Mouse (Mus musculus) hindbrain, embryonic 11.5 days (tissue): ENCODE data around the gene Pygb. TPM values are rescaled to one million over a fixed set of nuclear protein-coding genes. Genes with fewer than 3 reads are reported as not detected.

Source experiments
- ATAC-seq: fragments of 200-750 bp; cut with Nextera tagmentation; 2 replicates; pipeline ENCODE4 v1.8.0; 2017; ENCODE audit warnings: mild to moderate bottlenecking, moderate TSS enrichment, moderate library complexity; ENCODE audit not compliant: low FRiP score
- DNase-seq: peaks from one replicate; pipeline ENCODE4 v3.0.0-alpha.2; 2015; ENCODE audit warnings: low spot score
- H3K27ac ChIP-seq: fragments of 300-500 bp; sonication (generic); 2 replicates; pipeline ENCODE4 v1.5.1; 2014; ENCODE audit warnings: mild to moderate bottlenecking, low read depth, low read length
- H3K27me3 ChIP-seq: fragments of 300-500 bp; sonication (generic); 2 replicates; pipeline ENCODE4 v1.6.1; 2014; ENCODE audit warnings: mild to moderate bottlenecking, low read length, moderate library complexity, mixed read lengths; ENCODE audit not compliant: control insufficient read depth, insufficient read depth
- H3K36me3 ChIP-seq: fragments of 300-500 bp; sonication (generic); 2 replicates; pipeline ENCODE4 v1.6.1; 2014; ENCODE audit warnings: mild to moderate bottlenecking, low read length, moderate library complexity, mixed read lengths; ENCODE audit not compliant: control insufficient read depth, insufficient read depth
- H3K4me1 ChIP-seq: fragments of 300-500 bp; sonication (generic); replicated peaks from 2 replicates; pipeline ENCODE4 v1.6.1; 2014; ENCODE audit warnings: low read length, mixed read lengths; ENCODE audit not compliant: control insufficient read depth, insufficient read depth
- H3K4me2 ChIP-seq: fragments of 300-500 bp; sonication (generic); replicated peaks from 2 replicates; pipeline ENCODE4 v1.6.1; 2014; ENCODE audit warnings: mild to moderate bottlenecking, low read depth, low read length
- H3K4me3 ChIP-seq: fragments of 300-500 bp; sonication (generic); 2 replicates; pipeline ENCODE4 v1.5.1; 2014; ENCODE audit warnings: low read depth, low read length
- H3K9ac ChIP-seq: fragments of 300-500 bp; sonication (generic); 2 replicates; pipeline ENCODE4 v1.6.1; 2014; ENCODE audit warnings: low read depth, low read length
- H3K9me3 ChIP-seq: fragments of 300-500 bp; sonication (generic); 2 replicates; pipeline ENCODE4 v1.6.1; 2016; ENCODE audit warnings: low read length; ENCODE audit not compliant: control insufficient read depth
- WGBS: fragments of 180-500 bp; shearing (Covaris S2); extraction: QIAGEN DNeasy Blood & Tissue Kit; methylation state at CpG from one replicate; pipeline ENCODE4 v1.1.7; 2014; 5-methylcytosine and 5-hydroxymethylcytosine counted together
- polyA plus RNA-seq: library from polyadenylated mRNA; unstranded; fragments of >200 nt; fragmentation: Nextera tagmentation; extraction: Ambion mirVana; gene quantifications from 2 replicates; pipeline ENCODE4 v1.2.1, GENCODE M21; 2014

Pygb gene
- polyA plus RNA-seq, 1 experiment from 2014 or later = 29.8 TPM

DNA sequence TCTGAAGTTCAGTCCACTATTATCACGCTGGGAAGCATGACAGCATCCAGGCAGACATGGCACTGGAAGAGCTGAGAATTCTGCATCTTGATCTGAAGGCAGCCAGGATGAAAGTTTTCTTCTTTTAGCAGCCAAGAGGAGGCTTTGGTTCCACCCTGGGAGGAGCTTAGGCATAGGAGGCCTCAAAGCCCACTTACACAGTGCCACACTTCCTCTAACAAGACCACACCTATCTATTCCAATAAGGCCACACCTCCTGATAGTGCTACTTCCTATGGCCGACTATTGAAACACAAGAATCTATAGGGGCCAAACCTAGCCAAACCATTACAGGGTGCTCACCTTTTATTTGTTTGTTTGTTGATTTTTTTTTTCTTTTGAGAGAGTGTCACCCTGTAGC is 3.7 kb upstream of the Pygb start:
- H3K4me1 ChIP-seq = no peaks in the 10 kb centered on the region
- no peaks in the 10 kb centered on the region for H3K9me3 ChIP-seq
- H3K27ac ChIP-seq = no peak overlapping the region
- H3K4me2 ChIP-seq = no peak overlapping the region
- WGBS = 81% methylated on average over 2 of the region's 2 CpGs
- no peak overlapping the region for H3K4me3 ChIP-seq
- DNase-seq = no peak
- no peak overlapping the region for H3K9ac ChIP-seq
- H3K27me3 ChIP-seq = no peaks in the 10 kb centered on the region
- no peaks in the 10 kb centered on the region for H3K36me3 ChIP-seq
- no peak for ATAC-seq

DNA sequence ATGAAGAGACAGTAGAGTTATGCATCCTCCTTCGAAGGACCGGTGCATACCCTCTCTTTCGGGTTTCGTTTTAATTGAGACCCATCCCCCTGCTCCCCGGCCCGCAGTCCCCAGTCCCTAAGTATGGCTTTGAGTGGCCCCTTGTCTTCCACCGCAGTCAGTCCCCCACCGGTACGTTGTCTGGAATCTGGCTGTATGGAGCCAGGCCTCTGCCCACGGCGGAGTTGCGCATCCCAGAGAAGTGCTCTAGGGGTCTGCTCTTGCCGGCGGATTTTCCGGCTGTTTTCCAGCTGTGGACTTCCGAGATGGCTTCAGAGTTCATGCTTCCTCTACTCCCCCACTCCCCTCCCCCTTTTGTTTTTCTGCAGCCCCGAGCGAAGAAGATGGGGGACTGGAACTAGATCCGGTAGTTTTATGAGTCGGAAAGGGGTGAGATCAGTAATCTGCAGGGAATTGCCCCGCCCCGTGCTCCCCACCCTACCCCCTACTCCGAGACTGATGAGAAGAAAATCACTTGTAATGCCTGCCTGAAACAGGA is 768 bp downstream of the Pygb start:
- Histone ChIP-seq H3K9me3 (no peaks in the 10 kb centered on the region), H3K27me3 (no peaks in the 10 kb centered on the region), H3K27ac (no peak overlapping the region), H3K9ac (peak overlapping the region; percentile 70), H3K36me3 (no peaks in the 10 kb centered on the region), H3K4me2 (peak overlapping the region; percentile 91), H3K4me3 (peak overlapping the region; percentile 83), H3K4me1 (no peaks in the 10 kb centered on the region)
- peak; percentile 67 for ATAC-seq
- WGBS = 2% methylated on average over 23 of the region's 23 CpGs
- peak; percentile 60 for DNase-seq

DNA sequence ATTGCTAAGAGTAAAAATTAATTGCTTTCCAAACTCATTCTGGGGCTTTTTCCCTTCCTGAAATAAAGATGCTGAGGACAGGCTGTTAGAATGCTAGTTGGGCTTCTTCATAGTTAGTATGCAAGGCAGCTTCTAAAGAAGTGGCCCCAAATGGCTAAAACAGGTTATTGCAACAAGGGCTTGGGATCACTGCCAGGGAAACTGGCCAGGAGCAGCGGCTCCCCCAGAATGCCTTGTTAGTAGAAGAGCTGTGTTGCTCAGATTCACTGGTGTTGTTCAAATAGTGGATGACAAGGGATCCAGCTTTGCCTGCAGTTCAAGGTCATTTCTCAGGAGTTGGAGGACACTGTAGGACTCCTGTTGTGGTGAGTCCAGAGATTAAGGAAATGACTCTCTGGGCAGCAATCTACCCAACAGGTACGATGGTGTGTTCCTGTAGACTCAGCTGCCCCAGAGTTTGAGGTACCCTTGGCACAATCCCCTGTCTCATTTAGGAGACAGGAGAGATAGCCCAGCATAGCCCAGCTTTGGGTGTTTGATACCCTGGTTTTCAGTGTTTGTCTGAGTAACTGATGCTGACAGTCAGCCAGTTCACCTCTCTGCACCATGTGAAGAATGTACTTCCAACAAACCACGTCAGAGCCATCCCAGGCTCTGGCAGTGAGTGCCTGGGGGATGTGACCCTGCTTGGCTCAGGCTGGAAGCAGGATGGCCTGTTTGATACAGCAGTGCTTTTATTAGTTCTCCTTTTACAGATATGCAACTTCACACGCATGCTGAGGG is 2.4 kb downstream of the Pygb start:
- no peak overlapping the region for H3K27ac ChIP-seq
- WGBS = 73% methylated on average over 4 of the region's 4 CpGs
- no peaks in the 10 kb centered on the region for H3K27me3 ChIP-seq
- no peaks in the 10 kb centered on the region for H3K4me1 ChIP-seq
- no peak overlapping the region for H3K4me2 ChIP-seq
- H3K36me3 ChIP-seq = no peaks in the 10 kb centered on the region
- H3K9me3 ChIP-seq = no peaks in the 10 kb centered on the region
- DNase-seq (no peak), ATAC-seq (no peak)
- no peak overlapping the region for H3K4me3 ChIP-seq
- H3K9ac ChIP-seq = no peak overlapping the region

DNA sequence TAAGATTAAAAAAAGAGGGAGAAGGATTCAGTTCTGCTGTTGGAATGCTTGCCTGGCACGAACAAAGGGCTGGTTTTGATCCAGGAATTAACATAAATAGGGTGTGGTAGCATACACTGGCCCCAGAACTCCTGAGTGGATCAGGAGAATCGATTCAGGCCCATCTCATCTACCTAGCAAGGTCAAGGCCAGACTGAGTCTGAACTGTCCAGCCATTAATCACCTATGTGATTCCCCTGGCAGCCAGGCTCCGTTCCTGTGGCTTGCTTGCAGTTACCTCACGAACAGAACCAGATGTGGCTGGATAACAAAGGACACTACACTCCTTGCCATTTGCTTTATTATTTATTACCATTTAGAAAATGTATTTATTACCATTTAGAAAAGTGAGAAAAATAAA is 6.8 kb downstream of the Pygb start:
- H3K4me1 ChIP-seq = no peaks in the 10 kb centered on the region
- no peaks in the 10 kb centered on the region for H3K9me3 ChIP-seq
- H3K27me3 ChIP-seq = no peaks in the 10 kb centered on the region
- no peak overlapping the region for H3K4me2 ChIP-seq
- no peaks in the 10 kb centered on the region for H3K36me3 ChIP-seq
- H3K9ac ChIP-seq = no peak overlapping the region
- ATAC-seq (no peak), DNase-seq (no peak)
- H3K27ac ChIP-seq = no peak overlapping the region
- H3K4me3 ChIP-seq = no peak overlapping the region
- WGBS = 82% methylated on average over 4 of the region's 4 CpGs

DNA sequence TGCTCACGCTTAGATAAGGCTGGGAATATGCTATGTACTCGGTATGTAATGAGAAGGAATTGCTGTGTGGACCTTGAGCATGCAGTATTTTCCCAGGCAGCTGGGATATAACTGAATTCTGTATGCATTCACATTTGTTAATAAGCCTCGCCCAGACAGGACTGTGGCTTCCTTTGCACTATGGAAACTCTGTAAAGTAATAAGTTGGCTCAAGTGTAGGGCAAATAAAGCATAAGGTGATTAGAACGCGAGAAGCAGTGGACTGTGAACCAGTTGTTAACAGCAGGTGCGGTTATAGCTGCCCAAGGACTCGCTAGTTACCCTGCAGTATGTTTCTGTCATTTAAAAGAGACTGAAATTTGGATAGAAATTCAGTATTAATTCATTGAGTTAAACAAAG is 11.5 kb downstream of the Pygb start:
- Histone ChIP-seq H3K36me3 (no peaks in the 10 kb centered on the region), H3K27me3 (no peaks in the 10 kb centered on the region), H3K4me3 (no peak overlapping the region), H3K4me1 (no peaks in the 10 kb centered on the region), H3K9me3 (no peaks in the 10 kb centered on the region), H3K27ac (no peak overlapping the region), H3K9ac (no peak overlapping the region), H3K4me2 (no peak overlapping the region)
- WGBS = 91% methylated on average over 7 of the region's 7 CpGs
- DNase-seq = no peak
- no peak for ATAC-seq

DNA sequence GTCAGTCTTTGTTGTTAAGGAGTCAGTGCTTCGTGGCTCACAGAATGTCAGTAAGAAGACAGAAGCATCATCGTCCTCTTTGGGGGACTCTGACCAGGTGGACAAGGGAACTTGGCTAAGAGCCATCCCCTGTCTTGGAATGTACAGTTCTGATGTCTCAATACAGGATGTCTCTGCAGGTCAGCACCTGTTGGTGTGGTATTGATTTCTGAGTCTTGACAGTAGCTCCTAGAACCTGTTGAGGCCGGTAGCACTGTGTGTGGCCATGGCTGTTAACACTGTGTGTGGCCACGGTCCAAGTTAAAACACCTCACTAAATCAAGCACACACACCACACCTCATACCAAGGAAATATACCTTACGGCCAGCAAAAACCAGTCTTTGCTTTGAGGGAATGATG is 14.1 kb downstream of the Pygb start:
- no peak for DNase-seq
- Histone ChIP-seq H3K36me3 (no peaks in the 10 kb centered on the region), H3K4me1 (no peaks in the 10 kb centered on the region), H3K9me3 (no peaks in the 10 kb centered on the region), H3K4me3 (no peak overlapping the region), H3K27ac (no peak overlapping the region), H3K27me3 (no peaks in the 10 kb centered on the region), H3K9ac (no peak overlapping the region), H3K4me2 (no peak overlapping the region)
- no peak for ATAC-seq
- 90% methylated on average over 5 of the region's 5 CpGs for whole genome bisulfite sequencing

DNA sequence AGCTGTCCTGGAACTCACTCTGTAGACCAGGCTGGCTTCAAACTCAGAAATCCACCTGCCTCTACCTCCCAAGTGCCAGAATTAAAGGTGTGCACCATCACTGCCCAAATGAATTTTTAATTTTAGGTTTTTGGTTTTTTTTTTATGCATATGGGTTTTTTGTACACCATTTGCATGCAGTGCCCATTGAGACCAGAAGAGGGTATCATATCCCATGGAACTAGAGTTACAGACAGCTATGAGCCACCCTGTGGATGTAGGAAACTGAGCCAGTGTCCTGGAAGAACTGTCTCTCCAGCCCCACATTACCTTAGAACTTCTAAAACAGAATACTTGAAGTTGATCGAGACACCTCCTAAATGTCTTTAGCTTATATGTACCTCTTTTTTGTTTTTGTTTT is 16.5 kb downstream of the Pygb start:
- Histone ChIP-seq H3K9me3 (no peaks in the 10 kb centered on the region), H3K27ac (no peak overlapping the region), H3K4me2 (no peak overlapping the region), H3K27me3 (no peaks in the 10 kb centered on the region), H3K4me1 (no peaks in the 10 kb centered on the region), H3K36me3 (no peaks in the 10 kb centered on the region), H3K4me3 (no peak overlapping the region), H3K9ac (no peak overlapping the region)
- WGBS = 89% methylated on average over 1 of the region's 1 CpGs
- DNase-seq = peak; percentile 24
- no peak for ATAC-seq

DNA sequence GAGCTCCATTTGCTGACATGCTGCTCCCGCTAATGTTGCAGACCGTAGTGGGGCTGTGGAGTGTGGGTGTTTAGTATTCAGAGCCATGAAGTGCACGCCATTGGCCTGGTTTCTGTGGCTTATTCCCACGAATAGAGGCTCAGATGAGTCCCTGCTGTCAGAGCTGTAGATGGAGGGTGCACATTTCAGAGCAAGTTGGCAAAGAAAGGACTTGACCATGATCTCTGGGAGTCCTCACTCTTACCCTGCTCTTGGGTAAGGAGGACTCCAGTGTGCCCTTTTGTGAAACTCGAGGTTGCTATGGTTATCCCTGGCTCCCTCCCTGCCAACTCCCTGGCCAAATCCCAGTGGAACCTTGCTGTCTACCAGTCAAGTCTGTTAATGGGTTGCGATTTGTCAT is 21.8 kb downstream of the Pygb start:
- H3K9me3 ChIP-seq = no peaks in the 10 kb centered on the region
- H3K4me3 ChIP-seq = no peak overlapping the region
- ATAC-seq = no peak
- no peaks in the 10 kb centered on the region for H3K36me3 ChIP-seq
- H3K27ac ChIP-seq = no peak overlapping the region
- H3K9ac ChIP-seq = no peak overlapping the region
- H3K4me1 ChIP-seq = no peaks in the 10 kb centered on the region
- no peak for DNase-seq
- H3K4me2 ChIP-seq = no peak overlapping the region
- WGBS = 85% methylated on average over 6 of the region's 6 CpGs
- no peaks in the 10 kb centered on the region for H3K27me3 ChIP-seq

DNA sequence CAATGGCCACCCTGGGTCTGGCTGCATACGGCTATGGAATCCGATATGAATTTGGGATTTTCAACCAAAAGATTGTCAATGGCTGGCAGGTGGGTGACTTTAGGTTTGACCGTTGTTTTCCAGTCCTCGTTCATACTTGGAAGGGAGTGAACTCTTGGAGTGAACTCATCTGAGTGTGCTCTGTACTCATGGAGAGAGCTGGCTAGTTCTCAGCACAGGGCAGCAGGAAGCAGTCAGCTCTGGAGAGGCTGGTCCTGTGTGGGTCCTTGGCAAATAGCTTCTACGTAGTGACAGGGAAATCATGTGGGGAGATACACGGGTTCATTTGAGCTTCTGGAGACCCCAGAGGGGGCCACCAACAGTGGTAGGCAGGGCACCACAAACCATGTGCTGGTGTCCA is 22.3 kb downstream of the Pygb start:
- no peaks in the 10 kb centered on the region for H3K27me3 ChIP-seq

More for the DNA sequence above, 22.3 kb downstream of the Pygb start:
- H3K4me1 ChIP-seq = no peaks in the 10 kb centered on the region
- DNase-seq (no peak), ATAC-seq (no peak)
- H3K36me3 ChIP-seq = no peaks in the 10 kb centered on the region
- 94% methylated on average over 6 of the region's 6 CpGs for WGBS
- H3K9ac ChIP-seq = no peak overlapping the region
- no peak overlapping the region for H3K27ac ChIP-seq
- no peaks in the 10 kb centered on the region for H3K9me3 ChIP-seq
- no peak overlapping the region for H3K4me3 ChIP-seq
- H3K4me2 ChIP-seq = no peak overlapping the region
